Mouse (Mus musculus): ENCODE data around the gene Patl2.
A peak's percentile ranks its signal among the peaks of the same experiment; 100 is the strongest.

Patl2 gene

GRCm38 (mm10) chr2:122171292-122171691 lies 14.7 kb downstream of the Patl2 start:
- no peak for DNase-seq

- peak; percentile 47 for DNase-seq
Measured at GRCm38 (mm10) chr2:122164293-122164692, 21.7 kb downstream of the Patl2 start.

- DNase-seq: peak; percentile 59
Measured at GRCm38 (mm10) chr2:122163430-122164195, 22.4 kb downstream of the Patl2 start.

- DNase-seq: no peak
Measured at GRCm38 (mm10) chr2:122162529-122162928, 23.5 kb downstream of the Patl2 start.

- DNase-seq: no peak
Measured at GRCm38 (mm10) chr2:122161542-122161941, 24.4 kb downstream of the Patl2 start.

GRCm38 (mm10) chr2:122160680-122161079 lies 25.3 kb downstream of the Patl2 start, which contains the start of gene Trim69:
Gene Trim69 (plus strand): TSS chr2:122160700.
- peak; percentile 69 for DNase-seq

- no peak for DNase-seq
Measured at GRCm38 (mm10) chr2:122159667-122160066, 26.3 kb downstream of the Patl2 start.

- no peak for DNase-seq
Measured at GRCm38 (mm10) chr2:122158362-122158802, 27.6 kb downstream of the Patl2 start.

- DNase-seq: no peak
Measured at GRCm38 (mm10) chr2:122157561-122157960, 28.4 kb downstream of the Patl2 start.

GRCm38 (mm10) chr2:122156051-122156700 lies 29.8 kb downstream of the Patl2 start:
- no peak for DNase-seq

GRCm38 (mm10) chr2:122155292-122155691 lies 30.7 kb downstream of the Patl2 start:
- DNase-seq: no peak

GRCm38 (mm10) chr2:122154479-122154878 lies 31.5 kb downstream of the Patl2 start:
- no peak for DNase-seq

GRCm38 (mm10) chr2:122153681-122154365 lies 32.2 kb downstream of the Patl2 start:
- DNase-seq: no peak

- no peak for DNase-seq
Measured at GRCm38 (mm10) chr2:122152850-122153249, 33.1 kb downstream of the Patl2 start.

GRCm38 (mm10) chr2:122151221-122151620 lies 34.8 kb downstream of the Patl2 start:
- no peak for DNase-seq

- no peak for DNase-seq
Measured at GRCm38 (mm10) chr2:122149716-122150115, 36.3 kb downstream of the Patl2 start.

- DNase-seq: no peak
Measured at GRCm38 (mm10) chr2:122149316-122149715, 36.7 kb downstream of the Patl2 start.

GRCm38 (mm10) chr2:122148242-122148917 lies 37.6 kb downstream of the Patl2 start:
- DNase-seq: peak; percentile 30

GRCm38 (mm10) chr2:122147508-122148241 lies 38.3 kb downstream of the Patl2 start, which contains the start of gene B2m:
Gene B2m (plus strand): TSS chr2:122147686.
- peak; percentile 91 for DNase-seq

- DNase-seq: peak; percentile 12
Measured at GRCm38 (mm10) chr2:122146687-122147086, 39.3 kb downstream of the Patl2 start.

GRCm38 (mm10) chr2:122145756-122146155 lies 40.2 kb downstream of the Patl2 start:
- no peak for DNase-seq

- no peak for DNase-seq
Measured at GRCm38 (mm10) chr2:122143111-122143510, 42.9 kb downstream of the Patl2 start.
